Mouse (Mus musculus) thymus, postnatal 0 days (tissue): ENCODE results near the gene Ccdc114. TPM values are rescaled to one million over a fixed set of nuclear protein-coding genes. Genes with fewer than 3 reads are reported as not detected.
"Not testable (repeated sequence)": the region's sequence is repeated elsewhere in the genome, so short reads cannot be mapped to it uniquely, and the experiment has no call there.

Experiments used
- DNase-seq: peaks from one replicate; pipeline ENCODE4 v3.0.0-alpha.2; 2015; ENCODE audit warnings: low spot score
- polyA plus RNA-seq: library from polyadenylated mRNA; unstranded; fragments of >200 nt; fragmentation: Nextera tagmentation; extraction: Ambion mirVana; gene quantifications from 2 replicates; pipeline ENCODE4 v1.2.1, GENCODE M21; 2015

Gene Ccdc114
- polyA plus RNA-seq, 1 experiment from 2014 or later = 2.6 TPM

DNA sequence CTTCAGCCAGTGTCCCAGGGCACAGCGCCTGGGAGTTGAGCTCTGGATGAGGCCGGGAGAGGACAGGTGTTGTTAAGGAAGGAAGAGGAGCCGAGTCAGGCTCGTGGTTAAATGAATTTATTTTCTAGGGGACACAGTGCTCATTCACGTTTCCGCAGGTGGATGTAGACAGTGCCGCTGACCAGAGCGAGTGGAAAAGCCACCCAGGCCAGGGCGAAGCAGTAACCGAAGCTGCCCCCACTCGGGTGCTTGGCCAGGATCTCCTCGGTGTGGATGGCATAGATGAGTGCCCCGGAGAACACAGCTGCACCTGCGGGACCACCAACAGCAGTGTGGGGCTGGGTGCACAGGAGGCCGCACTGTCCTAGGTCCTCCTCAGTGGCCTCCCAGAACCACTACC, 5.9 kb upstream of the Ccdc114 start:
- DNase-seq = no peak

DNA sequence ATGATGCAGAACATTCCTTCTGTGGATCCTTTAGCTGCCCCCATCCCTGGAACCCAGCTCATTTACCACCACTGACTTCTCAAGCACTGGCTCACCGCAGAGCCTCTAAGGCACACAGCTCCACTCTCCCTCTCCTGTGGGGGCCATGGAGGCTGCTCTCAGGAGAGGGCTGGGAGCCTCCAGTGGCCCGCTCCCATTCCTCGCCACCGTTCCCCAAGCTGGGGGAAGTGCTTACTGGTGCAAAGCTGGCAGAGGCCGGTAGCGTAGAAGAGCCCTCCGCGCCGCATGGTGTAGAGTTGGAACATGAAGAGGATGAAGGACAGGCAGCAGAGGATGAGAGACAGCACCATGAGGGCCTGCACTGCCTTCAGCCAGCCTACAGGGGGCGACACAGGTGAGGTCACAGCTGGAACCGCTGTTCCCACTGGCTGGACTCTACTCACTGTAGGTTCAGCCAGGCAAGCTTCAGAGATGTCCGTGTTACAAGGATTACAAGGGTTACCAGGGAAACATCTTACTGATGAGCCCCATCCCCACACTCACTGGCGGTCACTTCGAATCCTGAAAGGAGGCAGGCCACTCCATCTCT, 4.7 kb upstream of the Ccdc114 start:
- no peak for DNase-seq

- no peak for DNase-seq
Measured at GRCm38 (mm10) chr7:45919761-45920160, 4.1 kb upstream of the Ccdc114 start.

- peak; percentile 22 for DNase-seq
Measured at GRCm38 (mm10) chr7:45920583-45921241, 3.2 kb upstream of the Ccdc114 start.

DNA sequence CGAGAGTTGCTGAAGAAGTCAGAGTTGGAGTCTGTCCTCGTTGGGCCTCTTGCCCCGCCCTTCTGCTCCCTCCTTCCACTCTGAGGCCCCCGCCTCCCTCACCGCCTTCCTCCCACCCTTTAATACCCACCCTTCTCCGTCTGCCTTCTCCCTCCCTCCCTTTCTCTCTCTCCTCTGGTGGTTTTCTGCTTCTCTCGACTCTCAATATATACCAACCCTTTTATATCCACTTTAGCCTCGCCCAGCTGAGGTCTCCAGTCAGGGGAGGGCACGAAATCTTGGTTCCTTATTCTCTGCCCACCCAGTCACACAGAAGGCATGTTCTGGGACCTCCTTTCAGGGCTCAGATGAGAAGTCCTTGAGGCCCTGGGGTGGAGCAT, 2.6 kb upstream of the Ccdc114 start, which contains the start of gene Emp3:
TSS of gene Emp3 (minus strand) at position 163 of the 380 bp plus-strand sequence.
- DNase-seq = peak; percentile 79

DNA sequence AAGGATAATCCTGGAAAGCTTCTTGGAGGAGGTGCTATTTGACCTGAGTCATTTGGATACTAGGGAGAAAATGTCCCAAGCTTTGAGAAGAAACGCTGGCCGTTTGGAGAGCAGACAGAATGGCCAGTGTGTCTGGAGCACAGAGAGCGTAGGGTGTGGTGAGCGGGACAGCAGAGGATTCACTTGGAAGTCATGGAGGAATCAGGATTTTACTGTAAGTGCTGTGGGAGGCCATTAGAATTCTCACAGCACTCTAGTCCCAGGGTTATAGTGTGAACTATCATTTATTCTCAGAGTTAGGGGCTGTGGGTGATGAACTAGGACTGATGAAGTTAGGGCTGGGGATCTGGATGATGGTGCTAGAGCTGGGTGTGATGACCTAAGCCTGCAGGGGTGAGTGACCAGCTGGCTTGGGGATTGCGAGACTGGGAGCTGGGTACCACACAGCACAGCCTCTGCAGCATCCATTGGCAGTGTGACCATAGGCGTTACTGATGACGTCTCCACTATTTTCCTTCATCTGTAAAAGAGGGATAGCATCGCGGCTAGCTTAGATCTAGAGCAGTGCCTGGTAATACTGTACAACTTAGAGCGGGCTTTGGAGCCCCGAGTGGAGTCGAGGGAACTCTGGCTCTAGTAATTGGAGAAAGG, 1.8 kb upstream of the Ccdc114 start:
- DNase-seq = no peak

- DNase-seq = peak; percentile 97
Measured at GRCm38 (mm10) chr7:45922928-45923761, 727 bp upstream of the Ccdc114 start.

DNA sequence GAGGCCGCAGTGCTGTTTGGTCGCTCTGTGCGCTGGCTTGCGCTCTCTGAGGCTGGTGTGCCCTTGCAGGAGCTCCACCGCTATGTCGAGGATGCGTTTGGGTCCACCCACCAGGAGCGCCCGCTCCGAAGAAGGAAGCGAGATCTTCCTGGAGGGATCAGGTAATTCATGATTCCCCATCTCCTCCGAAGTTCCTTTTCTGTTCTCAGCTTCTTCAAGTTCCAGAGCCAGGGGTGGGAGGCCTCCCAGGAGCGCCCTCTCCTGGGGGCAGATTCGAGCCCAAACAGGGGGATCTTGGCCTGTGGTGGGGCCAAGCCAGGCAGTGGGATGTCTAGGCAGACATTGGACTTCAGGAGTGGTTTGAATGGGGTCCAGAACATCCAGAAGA, 551 bp downstream of the Ccdc114 start:
- DNase-seq = peak; percentile 61

DNA sequence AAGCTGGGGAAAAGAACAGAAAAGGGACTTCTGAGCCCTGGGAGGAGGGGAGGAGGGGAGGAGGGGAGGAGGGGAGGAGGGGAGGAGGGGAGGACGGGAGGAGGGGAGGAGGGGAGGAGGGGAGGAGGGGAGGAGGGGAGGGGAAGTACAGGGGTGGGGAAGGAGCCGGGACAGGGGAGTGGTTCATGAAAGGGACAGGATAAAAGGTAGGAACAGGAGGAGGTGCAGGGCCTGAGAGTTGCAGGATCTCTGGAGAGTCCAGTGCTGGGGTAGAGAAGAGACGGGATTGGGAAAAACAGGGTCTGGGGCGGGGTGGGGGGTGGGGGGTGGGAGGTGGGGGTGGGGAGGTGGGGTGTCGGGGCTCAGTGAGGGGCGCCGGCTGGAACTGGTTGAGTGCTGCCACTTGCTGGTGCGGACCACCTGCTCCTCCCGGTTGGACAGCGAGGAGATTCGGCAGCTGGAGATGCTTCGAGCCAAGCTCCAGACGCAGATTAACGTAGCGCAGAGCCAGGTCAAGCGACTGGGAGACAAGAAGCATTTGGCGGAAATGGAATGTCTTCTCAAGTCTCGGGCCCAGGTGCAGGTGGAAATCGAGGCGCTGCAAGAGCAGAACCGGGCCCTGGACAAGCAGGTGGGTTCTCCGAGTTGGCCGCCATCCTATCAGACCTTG, 4.9 kb downstream of the Ccdc114 start:
- no peak for DNase-seq

GRCm38 (mm10) chr7:45929688-45930087, 5.8 kb downstream of the Ccdc114 start:
- no peak for DNase-seq

- not testable (repeated sequence) for DNase-seq
Measured at GRCm38 (mm10) chr7:45933766-45934165, 9.9 kb downstream of the Ccdc114 start.

DNA sequence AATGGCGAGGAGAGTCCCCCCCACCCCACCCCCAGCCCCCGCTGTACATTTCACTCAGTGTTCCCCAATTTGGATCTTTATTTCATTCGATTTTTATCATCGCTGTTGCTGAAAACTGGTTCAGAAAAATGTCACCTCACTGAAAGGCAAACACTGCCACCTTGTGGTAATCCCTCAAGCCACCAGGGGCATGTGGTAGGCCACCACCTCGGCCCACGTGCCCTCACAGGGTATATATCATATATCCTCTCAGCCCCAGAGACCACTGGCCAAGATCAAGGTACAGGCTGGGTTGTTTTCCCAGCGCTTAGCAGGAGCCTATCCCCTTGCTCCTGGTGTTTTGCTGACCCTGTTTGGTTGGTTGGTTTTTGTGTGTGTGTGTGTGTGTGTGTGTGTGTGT, 11.2 kb downstream of the Ccdc114 start:
- peak; percentile 77 for DNase-seq

- DNase-seq = no peak
Measured at GRCm38 (mm10) chr7:45939836-45940235, 16.0 kb downstream of the Ccdc114 start.

GRCm38 (mm10) chr7:45941986-45942385, 18.1 kb downstream of the Ccdc114 start:
- DNase-seq = no peak

DNA sequence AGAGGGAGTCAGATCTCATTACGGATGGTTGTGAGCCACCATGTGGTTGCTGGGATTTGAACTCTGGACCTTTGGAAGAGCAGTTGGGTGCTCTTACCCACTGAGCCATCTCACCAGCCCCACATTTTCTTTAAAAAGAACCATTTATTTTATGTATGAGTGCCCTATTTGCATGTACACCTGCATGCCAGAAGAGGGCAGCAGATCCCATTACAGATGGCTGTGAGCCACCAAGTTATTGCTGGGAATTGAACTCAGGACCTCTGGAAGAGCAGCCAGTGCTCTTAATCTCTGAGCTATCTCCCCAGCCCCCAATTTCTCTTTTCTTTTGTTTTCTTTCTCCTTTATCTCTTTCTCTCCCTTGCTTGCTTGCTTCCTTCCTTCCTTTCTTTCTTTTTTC, 19.4 kb downstream of the Ccdc114 start:
- not testable (repeated sequence) for DNase-seq

- no peak for DNase-seq
Measured at GRCm38 (mm10) chr7:45949061-45949460, 25.2 kb downstream of the Ccdc114 start.

- DNase-seq = no peak
Measured at GRCm38 (mm10) chr7:45956611-45957010, 32.7 kb downstream of the Ccdc114 start.

DNA sequence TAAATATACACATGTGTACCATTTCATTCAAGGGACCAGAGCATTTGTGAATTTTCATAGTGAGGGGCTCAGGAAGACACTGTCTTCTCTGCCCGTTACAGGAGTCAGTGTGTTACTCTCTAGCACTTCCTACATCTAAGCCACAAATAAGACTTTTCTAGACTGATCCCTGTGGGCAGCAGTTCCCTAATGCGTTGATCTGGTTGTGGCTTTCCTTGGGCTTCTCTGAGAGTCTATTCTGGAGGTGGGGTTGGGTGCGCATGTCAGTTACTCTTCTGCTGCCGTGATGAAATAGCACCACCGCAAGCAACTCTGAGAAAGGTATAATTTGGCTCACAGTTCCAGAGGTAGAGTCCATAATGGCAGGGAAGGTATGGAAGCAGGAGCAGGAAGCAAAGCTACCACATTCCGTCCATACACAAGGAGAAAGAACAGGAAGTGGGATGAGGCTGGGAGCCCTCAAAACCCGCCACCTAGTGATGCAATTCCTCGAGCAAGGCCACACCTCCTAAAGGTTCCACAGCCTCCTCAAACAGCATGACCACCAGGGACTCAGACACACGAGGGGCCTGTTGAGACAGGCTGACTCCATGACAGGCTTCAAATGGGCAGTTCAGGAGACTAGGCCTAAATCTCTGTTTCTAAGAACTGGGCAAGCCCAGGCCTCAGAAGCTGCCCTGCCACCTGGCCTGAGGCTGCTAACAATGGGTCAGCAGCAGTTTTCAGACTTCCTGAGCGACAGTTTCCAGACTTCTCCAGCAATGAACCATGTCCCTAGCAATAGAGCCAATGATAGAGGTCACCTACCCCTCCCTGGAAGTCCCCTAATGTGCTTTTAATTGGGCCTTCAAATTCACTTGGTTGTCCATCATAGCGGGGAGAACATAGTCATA, 48.2 kb downstream of the Ccdc114 start:
- DNase-seq = no peak

- DNase-seq = no peak
Measured at GRCm38 (mm10) chr7:45973271-45973687, 49.4 kb downstream of the Ccdc114 start.

DNA sequence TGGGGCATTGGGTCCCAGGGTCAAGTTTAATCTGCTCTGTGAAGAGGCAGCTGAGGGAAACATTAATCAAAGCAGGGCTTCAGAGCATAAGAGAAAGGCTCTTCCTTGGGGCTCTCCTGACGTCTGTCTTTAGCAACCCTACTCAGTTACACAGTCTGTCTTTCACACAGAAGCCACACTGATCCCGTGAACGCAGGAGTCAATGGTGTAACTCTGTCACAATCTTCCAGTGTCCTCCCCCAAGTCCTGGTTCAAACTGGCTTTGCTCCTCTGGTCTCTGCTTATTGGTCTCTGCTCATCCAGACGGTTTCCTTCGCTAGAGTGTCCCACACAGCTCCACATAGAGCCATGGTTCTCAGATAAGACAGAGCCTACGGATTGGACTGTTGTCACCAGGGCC, 50.2 kb downstream of the Ccdc114 start:
- no peak for DNase-seq
